Mouse (Mus musculus) Muller cell, postnatal 12 days (primary cell): ENCODE data around the gene Plin4.
A peak's percentile ranks its signal among the peaks of the same experiment; 100 is the strongest.

Source experiments
- DNase-seq: peaks from one replicate; pipeline ENCODE4 v3.0.0-alpha.2; 2015; ENCODE audit errors: inconsistent ontology term

Plin4 gene

GRCm38 (mm10) chr17:56109219-56110051 lies at the start of gene Plin4:
Gene Plin4 (minus strand): TSS chr17:56109803.
- DNase-seq, result peak; percentile 54

- peak; percentile 88 for DNase-seq
Observed at GRCm38 (mm10) chr17:56153643-56154042, 44.0 kb upstream of the Plin4 start.

DNA sequence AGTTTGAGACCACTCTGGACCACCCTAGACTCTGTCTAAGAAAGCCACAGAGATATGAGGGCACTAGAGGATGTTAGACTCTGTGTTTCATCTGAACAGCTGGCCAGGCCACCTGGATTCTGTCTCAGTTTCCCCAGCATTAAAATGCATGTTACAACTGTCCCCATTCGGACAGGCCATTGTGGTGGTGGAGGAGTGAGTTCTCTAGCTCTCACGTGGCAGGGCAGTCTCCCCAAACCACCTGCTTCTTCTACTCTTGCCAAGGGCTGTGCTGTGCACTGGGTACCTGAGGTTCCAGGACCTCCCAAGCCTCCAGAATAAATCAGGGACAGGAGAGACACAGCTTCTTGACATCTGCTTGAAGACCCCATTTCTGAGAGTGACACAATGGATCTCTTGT lies 40.3 kb upstream of the Plin4 start:
- no peak for DNase-seq

- DNase-seq, result no peak
Observed at GRCm38 (mm10) chr17:56148790-56149618, 39.4 kb upstream of the Plin4 start.

GRCm38 (mm10) chr17:56148280-56148679 lies 38.7 kb upstream of the Plin4 start:
- DNase-seq, result no peak

DNA sequence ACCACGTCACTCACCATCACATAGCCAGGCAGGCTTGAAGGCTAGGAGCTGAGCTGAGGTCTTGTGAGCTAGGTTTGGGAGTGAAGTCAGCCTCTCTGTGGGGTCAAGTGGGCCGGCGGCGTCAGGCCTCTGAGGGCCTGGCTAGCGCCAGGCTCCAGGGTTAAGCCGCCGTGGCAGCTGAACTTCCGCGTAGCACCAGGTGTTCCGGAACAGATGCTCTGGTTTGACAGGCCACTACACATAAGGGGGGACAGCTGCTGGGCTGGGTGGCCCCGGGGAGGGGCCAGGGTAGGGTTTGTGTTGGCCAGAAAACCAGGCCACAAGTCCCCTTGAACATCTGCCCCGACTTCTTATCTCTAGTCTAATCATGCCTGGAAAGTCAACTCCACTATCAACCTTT lies 37.8 kb upstream of the Plin4 start:
- DNase-seq, result no peak

DNA sequence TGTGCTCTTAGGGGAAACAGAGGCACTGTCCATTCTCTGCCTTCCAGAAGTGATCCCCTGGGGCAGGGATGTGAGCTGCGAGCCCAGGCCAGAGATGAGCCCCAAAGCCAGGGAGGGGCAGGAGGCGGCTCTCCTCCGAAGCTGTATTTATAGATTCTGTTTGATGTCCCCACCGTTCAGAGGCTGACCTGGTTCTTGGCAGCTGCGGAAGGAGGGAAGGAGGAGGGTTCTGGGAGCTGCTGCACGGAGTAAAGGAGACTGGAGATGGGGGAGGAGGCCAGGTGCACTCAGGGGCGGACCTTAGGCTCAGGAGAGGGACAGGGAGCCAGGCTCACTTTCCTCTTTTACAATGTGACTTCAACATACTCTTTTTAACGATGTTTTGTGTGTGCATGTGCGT lies 36.5 kb upstream of the Plin4 start:
- no peak for DNase-seq

GRCm38 (mm10) chr17:56144546-56144945 lies 34.9 kb upstream of the Plin4 start:
- DNase-seq, result no peak

GRCm38 (mm10) chr17:56141702-56142605 lies 32.4 kb upstream of the Plin4 start:
- DNase-seq, result no peak

- peak; percentile 51 for DNase-seq
Observed at GRCm38 (mm10) chr17:56139858-56140595, 30.4 kb upstream of the Plin4 start, which contains the start of gene Sema6b. Gene Sema6b (minus strand): TSS chr17:56140343.

DNA sequence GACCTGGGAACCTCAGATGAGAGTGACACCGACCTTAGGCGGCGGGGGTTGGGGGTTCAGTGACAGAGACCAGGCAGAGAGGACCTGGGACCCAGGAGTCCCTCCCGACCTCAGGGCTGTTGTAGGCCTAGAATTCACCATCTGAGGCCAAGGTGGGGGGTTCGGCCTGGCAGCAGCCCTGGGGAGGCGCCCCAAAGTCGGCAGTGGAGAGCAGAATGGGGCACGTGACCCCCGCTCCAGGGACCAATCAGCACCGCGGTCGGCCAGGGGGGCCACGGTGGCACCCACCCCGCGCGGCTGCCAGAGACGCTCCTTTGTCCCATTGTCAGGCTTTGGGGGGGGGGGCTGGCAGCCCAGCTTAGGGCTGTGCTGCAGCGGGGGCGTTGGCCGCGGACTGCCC lies 29.8 kb upstream of the Plin4 start:
- no peak for DNase-seq

- DNase-seq, result no peak
Observed at GRCm38 (mm10) chr17:56137839-56138613, 28.4 kb upstream of the Plin4 start.

- no peak for DNase-seq
Observed at GRCm38 (mm10) chr17:56136558-56136957, 27.0 kb upstream of the Plin4 start.

DNA sequence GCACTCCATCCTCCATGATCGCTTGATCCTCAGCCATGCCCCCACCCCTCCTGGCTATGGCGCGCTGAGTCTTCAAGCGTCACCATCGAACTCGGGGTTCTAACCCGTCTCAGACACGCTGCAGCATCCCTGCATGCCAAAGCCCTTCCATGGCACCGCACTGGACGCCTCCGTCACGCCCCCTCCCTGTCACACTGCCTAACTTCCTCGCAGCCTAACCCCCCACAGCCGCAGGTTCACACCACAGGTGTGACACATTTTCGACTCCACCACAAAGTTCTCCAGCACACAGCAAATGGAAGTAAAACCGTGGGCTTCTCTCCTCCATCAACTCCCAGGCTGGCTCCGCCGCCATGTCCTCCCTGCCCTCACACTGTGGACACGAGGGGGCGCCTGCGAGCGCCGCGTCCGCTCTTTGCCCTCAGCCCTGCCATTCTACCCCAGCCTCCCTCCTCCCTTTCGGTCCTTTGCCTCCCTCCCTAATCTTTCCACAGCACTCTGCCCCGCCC lies 24.9 kb upstream of the Plin4 start:
- peak; percentile 58 for DNase-seq

- DNase-seq, result no peak
Observed at GRCm38 (mm10) chr17:56133457-56134363, 24.1 kb upstream of the Plin4 start.

GRCm38 (mm10) chr17:56132661-56133060 lies 23.1 kb upstream of the Plin4 start:
- peak; percentile 38 for DNase-seq

GRCm38 (mm10) chr17:56131814-56132213 lies 22.2 kb upstream of the Plin4 start:
- DNase-seq, result no peak

- DNase-seq, result no peak
Observed at GRCm38 (mm10) chr17:56131136-56131535, 21.5 kb upstream of the Plin4 start.

DNA sequence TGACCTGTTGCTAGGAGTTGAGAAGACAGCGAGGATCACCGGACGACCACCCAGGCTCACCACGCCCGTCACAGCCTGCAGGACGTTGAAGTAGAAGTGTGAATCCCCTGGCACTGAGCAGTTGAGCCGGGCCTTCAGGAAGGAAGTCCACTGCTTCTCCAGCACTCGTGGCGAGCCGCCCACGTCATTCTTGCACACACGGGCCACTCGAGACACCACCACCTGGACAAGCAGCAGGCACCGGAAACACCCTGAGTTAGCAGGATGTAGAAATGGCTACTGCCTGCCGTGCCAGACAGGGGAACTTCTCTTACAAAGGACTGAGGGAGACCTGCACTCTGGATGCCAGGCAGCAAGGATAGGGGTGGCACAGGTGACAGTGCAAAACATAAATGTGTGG lies 18.6 kb upstream of the Plin4 start:
- no peak for DNase-seq
